ENCODE assay signal across 19 mouse cellular contexts in the genomic region with DNA sequence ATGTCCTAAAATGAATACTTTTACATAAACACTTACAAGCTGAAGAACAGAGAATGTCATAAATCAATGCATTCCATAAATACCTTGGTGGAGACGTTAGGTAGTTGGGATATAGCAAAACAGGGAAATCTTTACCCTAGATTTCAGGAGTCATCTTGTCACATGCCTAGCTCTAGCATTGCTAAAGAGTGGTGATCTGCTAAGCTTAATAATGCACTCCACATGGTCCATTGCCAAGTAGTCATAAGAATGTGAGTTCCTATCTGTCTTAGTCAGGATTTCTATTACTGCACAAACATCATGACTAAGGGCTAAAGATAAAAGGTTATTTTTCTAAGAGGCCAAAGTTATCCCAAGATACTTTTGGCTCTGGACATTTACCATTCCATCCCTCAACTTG. TPM values are rescaled to one million over a fixed set of nuclear protein-coding genes. Genes with fewer than 3 reads are reported as not detected.
DNase-seq lines count a peak whose midpoint lies in the region.
"Had no signal": no experiment of that assay in that cellular context is flagged by ENCODE, and none has a peak within 500 bp of the region (broad histone marks: within the 10 kb centered on the region; RNA-seq: fewer than 3 reads in every experiment).

No protein-coding gene starts in this region.

- DNase-seq in heart, adult 8-10 months (ENCODE audit: low spot score) = peak; percentile 2
- no peak for DNase-seq in heart, postnatal 14 days
- DNase-seq in 3134 (ENCODE audit: extremely low read depth, insufficient read length, low spot score) (peak; percentile 30), NIH3T3 (ENCODE audit: low read depth) (peak; percentile 83)
- DNase-seq in fibroblast of lung, adult 2 months (ENCODE audit: low read depth) = peak; percentile 43
- no peak for DNase-seq in cerebellum, adult 8-10 months
- no peak for DNase-seq in embryo, embryonic 10.5 days (ENCODE audit: low spot score)
- DNase-seq: adrenal gland, adult 2 months; adrenal gland, postnatal 25 days; cerebellum, adult 2 months; cerebellum, postnatal 36 days; gastrocnemius, postnatal 36 days; heart, adult 11 months; heart, postnatal 10 days; kidney, adult 18-20 months had no signal

- intact Hi-C loops in heart, postnatal 14 days (cut with DNase I) = no loop called here

RNA-seq across cellular contexts. Expression of a gene that starts 34.4 kb away (rescaled TPM):
- total RNA-seq in heart, adult 8-10 months (2022) = not detected
- not detected for total RNA-seq in heart, postnatal 14 days (2021)
- total RNA-seq: adrenal gland, adult 2 months; adrenal gland, postnatal 25 days; ES-E14; gastrocnemius, adult 8-10 months; gastrocnemius, postnatal 36 days; heart, postnatal 10 days; hematopoietic stem cell, adult 5-6 weeks; hindbrain, postnatal 0 days had no signal

Comparison
In these comparisons a context has a peak if more than half of its experiments do, and no peak if none do; other contexts are left out.
1. DNase-seq: peak in heart, adult 8-10 months (single experiment), 3134 (single experiment), NIH3T3 (single experiment) and fibroblast of lung, adult 2 months (single experiment); none in heart, postnatal 14 days (0 of 2), cerebellum, adult 8-10 months (single experiment) and embryo, embryonic 10.5 days (single experiment).